Mouse (Mus musculus): ENCODE measurements at regions not wholly inside any gene's neighbourhood (a gene's known extent, or its start where the extent isn't known, plus 50 kb on each side); places are given as distances from the start of the nearest gene placed in this dataset.
A peak's percentile ranks its signal among the peaks of the same experiment; 100 is the strongest.

- peak; percentile 44 for DNase-seq
Measured at GRCm38 (mm10) chr3:14317536-14317935, 163.0 kb upstream of the Slc7a12 start.

Measured in kidney, adult 9 months (tissue).